Mouse (Mus musculus) neural tube, embryonic 12.5 days (tissue): ENCODE measurements around the gene Nfic. TPM values are rescaled to one million over a fixed set of nuclear protein-coding genes. Genes with fewer than 3 reads are reported as not detected.
A peak's percentile ranks its signal among the peaks of the same experiment; 100 is the strongest.

Source experiments
- ATAC-seq: fragments of 200-750 bp; cut with Nextera tagmentation; 2 replicates; pipeline ENCODE4 v1.8.0; 2017; ENCODE audit warnings: low read depth, mild to moderate bottlenecking, moderate TSS enrichment, moderate library complexity; ENCODE audit not compliant: low FRiP score
- H3K27ac ChIP-seq: fragments of 300-500 bp; sonication (generic); 2 replicates; pipeline ENCODE4 v1.5.1; 2016
- H3K27me3 ChIP-seq: fragments of 300-500 bp; sonication (generic); replicated peaks from 2 replicates; pipeline ENCODE4 v1.6.1; 2016; ENCODE audit warnings: mild to moderate bottlenecking
- H3K36me3 ChIP-seq: fragments of 300-500 bp; sonication (generic); 2 replicates; pipeline ENCODE4 v1.6.1; 2016; ENCODE audit warnings: mild to moderate bottlenecking
- H3K4me1 ChIP-seq: fragments of 300-500 bp; sonication (generic); 2 replicates; pipeline ENCODE4 v1.6.1; 2016
- H3K4me2 ChIP-seq: fragments of 300-500 bp; sonication (generic); replicated peaks from 2 replicates; pipeline ENCODE4 v1.6.1; 2016; ENCODE audit warnings: mild to moderate bottlenecking
- H3K4me3 ChIP-seq: fragments of 300-500 bp; sonication (generic); 2 replicates; pipeline ENCODE4 v1.5.1; 2016
- H3K9ac ChIP-seq: fragments of 300-500 bp; sonication (generic); 2 replicates; pipeline ENCODE4 v1.6.1; 2016; ENCODE audit warnings: mild to moderate bottlenecking
- H3K9me3 ChIP-seq: fragments of 300-500 bp; sonication (generic); 2 replicates; pipeline ENCODE4 v1.6.1; 2016; ENCODE audit warnings: mild to moderate bottlenecking
- WGBS: fragments of 180-500 bp; shearing (Covaris S2); methylation state at CpG from one replicate; pipeline ENCODE4 v1.1.7; 2016; 5-methylcytosine and 5-hydroxymethylcytosine counted together
- polyA plus RNA-seq: library from polyadenylated mRNA; unstranded; fragments of >200 nt; fragmentation: Nextera tagmentation; extraction: Ambion mirVana; gene quantifications from 2 replicates; pipeline ENCODE4 v1.2.1, GENCODE M21; 2016

Gene Nfic
- polyA plus RNA-seq, 1 experiment from 2014 or later, result 22.2 TPM

DNA sequence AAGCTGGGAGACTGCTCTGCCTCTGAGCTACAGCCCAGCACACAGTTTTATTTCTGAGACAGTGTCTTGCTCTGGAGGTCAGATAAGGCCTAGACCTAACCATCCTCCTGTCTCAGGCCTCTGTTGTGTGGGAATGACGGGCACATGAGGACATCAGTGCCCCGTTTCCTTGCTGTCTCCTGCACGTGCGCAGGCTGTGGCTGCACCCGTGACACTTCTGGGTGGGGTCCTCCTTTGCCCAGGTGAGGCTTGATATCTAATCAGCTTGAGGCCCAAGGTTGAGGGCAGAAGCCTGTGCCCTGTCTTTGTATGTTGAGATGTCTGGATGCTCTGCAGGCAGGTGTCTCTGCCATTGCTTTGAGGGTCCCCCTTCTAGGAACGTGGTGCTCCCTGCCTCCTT lies 63.2 kb downstream of the Nfic start:
- peaks cover 34% of the 10 kb centered on the region for H3K4me1 ChIP-seq
- H3K4me3 ChIP-seq, result no peak overlapping the region

DNA sequence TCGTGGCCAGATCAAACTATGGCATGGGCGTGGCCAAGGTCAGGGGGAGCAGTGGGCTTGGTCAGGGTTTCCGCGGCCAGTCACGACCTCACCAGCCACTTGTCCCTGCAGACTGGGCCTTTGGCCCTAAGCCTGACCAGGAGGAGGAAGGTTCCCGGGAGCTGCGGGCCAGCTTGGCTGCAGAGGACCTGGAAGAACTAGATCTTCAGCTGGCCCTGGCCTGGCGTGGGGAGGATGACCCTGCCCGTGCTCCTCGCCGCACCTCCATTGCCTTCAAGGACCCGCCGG lies 64.8 kb downstream of the Nfic start:
- no peak overlapping the region for H3K27ac ChIP-seq
- no peaks in the 10 kb centered on the region for H3K9me3 ChIP-seq
- no peak overlapping the region for H3K9ac ChIP-seq
- WGBS, result 90% methylated on average over 13 of the region's 13 CpGs
- no peak overlapping the region for H3K4me2 ChIP-seq
- no peak for ATAC-seq
- no peaks in the 10 kb centered on the region for H3K27me3 ChIP-seq
- no peak overlapping the region for H3K4me3 ChIP-seq
- H3K4me1 ChIP-seq, result peaks cover 28% of the 10 kb centered on the region
- peaks cover 30% of the 10 kb centered on the region for H3K36me3 ChIP-seq

More for the DNA sequence above, 63.2 kb downstream of the Nfic start:
- Histone ChIP-seq H3K27ac (no peak overlapping the region), H3K4me2 (no peak overlapping the region), H3K27me3 (no peaks in the 10 kb centered on the region), H3K9ac (no peak overlapping the region), H3K9me3 (no peaks in the 10 kb centered on the region), H3K36me3 (peaks cover 14% of the 10 kb centered on the region)
- 86% methylated on average over 6 of the region's 6 CpGs for WGBS
- no peak for ATAC-seq

DNA sequence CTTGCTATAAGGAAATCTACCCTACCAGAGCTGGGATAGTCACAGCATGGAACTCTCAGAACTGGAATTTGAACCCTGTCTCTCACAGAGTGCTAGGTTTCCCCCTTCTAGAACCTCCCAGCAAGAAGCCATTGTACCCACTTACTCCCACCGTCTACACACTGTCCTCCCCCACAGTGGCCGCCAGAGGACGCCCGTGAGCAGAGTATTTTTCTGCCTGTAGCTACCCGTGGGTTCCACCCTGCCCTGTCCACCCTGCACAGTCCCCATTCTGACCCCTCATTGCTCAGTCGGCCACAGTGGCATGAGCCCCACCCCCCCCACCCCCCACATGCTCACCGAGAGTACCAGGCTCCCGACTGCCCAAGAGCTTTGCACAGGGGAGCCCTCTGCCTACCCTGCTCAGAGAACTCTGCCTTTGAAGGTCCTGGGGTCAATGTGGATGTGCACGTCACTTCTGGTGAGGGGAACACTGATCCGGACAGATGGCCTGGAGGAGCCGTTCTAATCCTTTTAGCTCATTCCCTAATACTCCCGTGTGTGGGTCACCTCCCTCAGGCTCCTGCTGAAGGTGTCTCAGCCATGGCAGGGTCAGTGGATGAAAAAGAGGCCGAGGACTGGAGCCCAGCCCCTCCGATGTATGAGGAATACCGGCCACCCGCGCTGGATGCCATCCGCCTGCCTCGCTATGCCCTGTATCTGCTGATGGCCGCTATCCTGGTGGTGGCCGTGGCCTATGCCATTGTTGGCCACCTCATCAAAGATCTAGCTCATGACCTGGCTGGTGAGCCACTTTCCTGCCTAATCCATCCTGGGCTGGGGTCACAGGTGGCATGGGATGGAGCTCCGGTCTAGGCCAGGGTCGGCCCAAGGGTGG lies 65.4 kb downstream of the Nfic start:
- no peak overlapping the region for H3K4me3 ChIP-seq
- ATAC-seq, result peak; percentile 59
- 0 out of 2 replicates have a peak overlapping the region, but pooled peaks have one; percentile 37 for H3K27ac ChIP-seq
- H3K27me3 ChIP-seq, result no peaks in the 10 kb centered on the region
- WGBS, result 61% methylated on average over 23 of the region's 23 CpGs
- H3K9me3 ChIP-seq, result no peaks in the 10 kb centered on the region
- H3K4me1 ChIP-seq, result peaks cover 34% of the 10 kb centered on the region
- H3K4me2 ChIP-seq, result no peak overlapping the region
- peaks cover 30% of the 10 kb centered on the region for H3K36me3 ChIP-seq
- no peak overlapping the region for H3K9ac ChIP-seq

DNA sequence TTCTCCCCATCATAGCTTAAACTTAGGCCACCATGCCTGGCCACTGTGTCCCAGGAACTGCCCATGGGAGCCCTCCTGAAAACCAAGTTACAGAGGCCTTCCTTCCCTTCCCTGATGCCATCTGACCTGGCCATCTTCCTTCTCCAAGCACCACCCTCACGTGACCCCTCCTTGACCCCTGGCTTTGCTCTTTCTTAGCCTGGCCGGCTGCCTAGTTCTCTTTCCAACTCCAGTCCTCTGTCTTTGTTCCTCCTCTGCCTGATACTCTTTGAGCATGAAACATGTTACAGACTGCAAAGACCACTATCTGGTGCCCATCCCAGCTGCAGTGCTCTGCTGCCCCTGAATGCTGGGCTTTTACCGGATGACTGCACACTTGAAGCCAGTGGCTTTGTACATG lies 66.1 kb downstream of the Nfic start:
- no peak overlapping the region for H3K4me2 ChIP-seq

DNA sequence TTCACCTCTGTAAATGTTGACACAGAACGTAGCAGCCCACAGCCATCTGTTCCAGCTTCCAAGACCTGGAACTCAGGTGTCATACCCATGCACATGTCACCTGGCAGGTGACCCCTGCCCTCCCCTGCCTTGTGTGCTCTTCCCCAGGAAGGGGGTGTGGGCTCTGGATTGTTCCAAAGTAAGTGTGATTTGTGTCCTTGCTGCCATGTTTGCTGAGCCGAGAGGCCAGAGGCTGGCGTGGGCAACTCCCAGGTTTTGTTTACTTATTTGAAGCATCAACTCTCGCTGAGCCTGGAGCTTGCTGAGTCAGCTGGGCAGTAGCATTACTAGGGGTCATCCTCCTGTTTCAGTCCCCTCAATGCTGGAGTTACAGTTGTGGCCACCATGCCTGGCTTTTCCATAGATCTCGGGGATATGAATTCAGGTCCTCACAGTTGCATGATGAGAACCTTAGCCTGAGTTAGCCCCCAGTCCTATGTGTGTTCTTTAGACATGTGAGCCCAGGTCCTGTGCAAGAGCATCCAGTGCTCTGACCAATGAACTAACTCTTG lies 66.9 kb downstream of the Nfic start, which contains the start of gene Gm48552:
Gm48552 (plus strand) TSS at position 501 of the 551 bp plus-strand sequence.
- Histone ChIP-seq H3K9me3 (no peaks in the 10 kb centered on the region), H3K4me2 (no peak within 1 kb of the TSS), H3K9ac (0 out of 2 replicates have a peak within 1 kb of the TSS, but pooled peaks have one; percentile 17), H3K27ac (0 out of 2 replicates have a peak within 1 kb of the TSS, but pooled peaks have one; percentile 37), H3K4me3 (no peak within 1 kb of the TSS), H3K27me3 (no peaks in the 10 kb centered on the region), H3K36me3 (peaks cover 30% of the 10 kb centered on the region), H3K4me1 (peaks cover 32% of the 10 kb centered on the region)
- ATAC-seq, result no peak
- 87% methylated on average over 5 of the region's 5 CpGs for WGBS

More for the DNA sequence above, 66.1 kb downstream of the Nfic start:
- Histone ChIP-seq H3K4me3 (no peak overlapping the region), H3K27ac (0 out of 2 replicates have a peak overlapping the region, but pooled peaks have one; percentile 37), H3K9me3 (no peaks in the 10 kb centered on the region), H3K4me1 (peaks cover 37% of the 10 kb centered on the region), H3K36me3 (peaks cover 30% of the 10 kb centered on the region), H3K9ac (no peak overlapping the region), H3K27me3 (no peaks in the 10 kb centered on the region)
- 48% methylated on average over 3 of the region's 3 CpGs for WGBS
- no peak for ATAC-seq

DNA sequence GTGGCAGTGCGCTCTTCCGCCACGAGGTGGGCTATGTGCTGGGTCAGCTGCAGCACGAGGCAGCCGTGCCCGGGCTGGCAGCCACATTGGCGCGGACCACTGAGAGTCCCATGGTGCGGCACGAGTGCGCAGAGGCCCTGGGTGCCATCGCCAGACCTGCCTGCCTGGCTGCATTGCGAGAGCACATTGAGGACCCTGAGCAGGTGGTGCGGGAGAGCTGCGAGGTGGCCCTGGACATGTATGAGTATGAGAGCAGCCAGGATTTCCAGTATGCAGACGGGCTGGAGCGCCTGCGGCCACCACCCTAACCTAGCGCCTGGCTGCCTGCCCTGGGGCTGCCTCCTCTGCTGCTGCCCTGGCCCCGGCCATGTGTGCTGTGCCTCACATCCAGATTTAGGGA lies 67.7 kb downstream of the Nfic start:
- Histone ChIP-seq H3K27ac (no peak overlapping the region), H3K36me3 (peaks cover 30% of the 10 kb centered on the region), H3K9me3 (no peaks in the 10 kb centered on the region), H3K4me1 (peaks cover 24% of the 10 kb centered on the region), H3K27me3 (no peaks in the 10 kb centered on the region), H3K9ac (0 out of 2 replicates have a peak overlapping the region, but pooled peaks have one; percentile 17), H3K4me3 (no peak overlapping the region), H3K4me2 (no peak overlapping the region)
- WGBS, result 96% methylated on average over 20 of the region's 20 CpGs
- ATAC-seq, result no peak

DNA sequence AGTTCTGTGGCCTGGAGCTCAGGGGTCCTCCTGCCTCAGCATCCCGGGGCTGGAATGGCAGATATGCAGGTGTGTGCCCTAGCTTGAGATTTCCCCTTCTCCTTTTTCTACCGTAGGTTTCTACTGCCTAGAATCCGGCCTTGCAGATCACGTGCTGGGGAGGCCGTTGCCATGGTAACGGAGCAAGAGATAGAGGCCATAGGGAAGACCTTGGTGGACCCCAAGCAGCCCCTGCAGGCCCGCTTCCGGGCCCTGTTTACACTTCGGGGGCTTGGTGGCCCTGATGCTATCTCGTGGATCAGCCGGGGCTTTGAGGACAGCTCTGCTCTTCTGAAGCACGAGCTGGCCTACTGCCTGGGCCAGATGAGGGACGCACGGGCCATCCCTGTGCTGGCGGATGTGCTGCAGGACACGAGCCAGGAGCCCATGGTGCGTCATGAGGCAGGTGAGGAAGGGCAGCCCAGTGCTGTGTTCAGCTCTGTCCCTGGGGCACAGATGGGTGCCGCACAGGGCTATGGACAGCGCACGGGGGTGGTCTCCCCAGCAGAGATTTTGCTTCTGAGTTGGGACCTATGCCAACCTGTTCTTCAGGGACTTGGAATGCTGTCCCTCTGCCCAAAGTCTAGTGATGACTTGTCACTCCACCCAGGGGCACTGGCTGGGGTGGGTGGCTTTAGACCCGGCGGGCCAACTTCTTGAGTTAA lies 69.7 kb downstream of the Nfic start:
- Histone ChIP-seq H3K27me3 (no peaks in the 10 kb centered on the region), H3K36me3 (peaks cover 30% of the 10 kb centered on the region), H3K27ac (no peak overlapping the region), H3K9ac (peak overlapping the region; percentile 73; the same call in 1 of the 2 replicates), H3K4me2 (peak overlapping the region; percentile 95), H3K9me3 (no peaks in the 10 kb centered on the region), H3K4me3 (peak overlapping the region; percentile 74; the same call in 1 of the 2 replicates), H3K4me1 (peaks cover 21% of the 10 kb centered on the region)
- 84% methylated on average over 22 of the region's 22 CpGs for WGBS
- ATAC-seq, result no peak

DNA sequence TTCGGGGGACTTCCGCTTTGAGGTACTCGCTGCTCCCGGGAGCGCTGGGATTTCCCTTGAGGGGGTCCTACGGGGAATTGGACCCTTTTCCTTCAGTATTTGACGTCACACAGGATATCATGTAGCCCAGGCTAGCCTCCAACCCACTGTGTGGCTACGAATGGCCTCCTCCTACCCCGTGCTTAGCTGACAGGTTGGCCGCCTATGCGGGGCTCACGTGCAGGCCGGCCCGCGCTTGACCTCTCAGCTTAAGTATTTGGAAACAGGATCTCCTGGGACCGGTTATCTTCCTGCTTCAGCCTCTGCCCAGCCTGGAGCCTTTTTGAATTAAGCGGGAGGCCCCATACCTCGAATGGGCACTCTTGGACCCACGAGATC lies 70.8 kb downstream of the Nfic start:
- Histone ChIP-seq H3K27me3 (no peaks in the 10 kb centered on the region), H3K9me3 (no peaks in the 10 kb centered on the region), H3K36me3 (peaks cover 30% of the 10 kb centered on the region), H3K27ac (peak overlapping the region; percentile 51; the same call in 1 of the 2 replicates), H3K4me1 (peaks cover 16% of the 10 kb centered on the region), H3K4me2 (peak overlapping the region; percentile 95), H3K9ac (peak overlapping the region; percentile 73), H3K4me3 (peak overlapping the region; percentile 74)
- ATAC-seq, result peak; percentile 23; the same call in 1 of the 2 replicates
- 1% methylated on average over 19 of the region's 19 CpGs for WGBS

DNA sequence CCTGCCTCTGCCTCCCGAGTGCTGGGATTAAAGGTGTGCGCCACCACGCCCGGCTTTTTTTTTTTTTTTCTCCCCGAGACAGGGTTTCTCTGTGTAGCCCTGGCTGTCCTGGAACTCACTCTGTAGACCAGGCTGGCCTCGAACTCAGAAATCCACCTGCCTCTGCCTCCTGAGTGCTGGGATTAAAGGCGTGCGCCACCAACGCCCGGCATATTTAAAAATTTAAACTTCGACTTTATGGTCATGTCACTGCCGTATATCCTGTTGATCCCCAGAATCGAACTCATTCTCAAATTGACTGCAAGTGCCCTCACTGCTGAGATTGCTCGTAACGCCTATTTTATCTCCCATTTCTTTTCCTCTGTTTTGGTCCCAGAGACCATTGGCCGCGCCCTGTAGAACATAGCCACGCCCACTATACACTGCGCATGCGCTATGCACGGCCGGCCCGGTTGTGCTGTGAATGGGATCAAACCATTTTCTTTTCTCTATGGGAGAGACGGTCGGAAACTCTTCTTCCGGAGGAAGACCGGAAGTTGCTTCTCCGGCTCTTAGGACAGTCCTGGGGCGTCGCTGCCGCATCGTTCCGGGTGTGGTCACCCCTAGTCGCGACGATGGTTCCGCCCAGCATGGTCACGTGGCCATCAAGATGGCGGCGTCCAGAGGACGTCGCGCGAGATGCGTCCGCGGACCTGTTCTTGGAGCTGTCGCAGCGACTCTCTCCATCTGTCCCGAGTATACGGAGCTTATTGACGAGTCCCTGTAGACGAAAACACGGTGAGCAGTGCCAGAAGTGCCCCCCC lies 71.4 kb downstream of the Nfic start, which contains the start of the genes Dohh and Gm48551:
Dohh (plus strand) TSS at position 627 of the 803 bp plus-strand sequence.
Gm48551 (plus strand) TSS at position 665 of the 803 bp plus-strand sequence.
- Histone ChIP-seq H3K27me3 (no peaks in the 10 kb centered on the region), H3K27ac (peak within 1 kb of the TSS; percentile 51; the same call in 1 of the 2 replicates), H3K9me3 (no peaks in the 10 kb centered on the region), H3K4me3 (peak within 1 kb of the TSS; percentile 74), H3K36me3 (peaks cover 30% of the 10 kb centered on the region), H3K9ac (peak within 1 kb of the TSS; percentile 73), H3K4me1 (peaks cover 16% of the 10 kb centered on the region), H3K4me2 (peak within 1 kb of the TSS; percentile 95)
- peak; percentile 94 for ATAC-seq
- 10% methylated on average over 54 of the region's 54 CpGs for WGBS

DNA sequence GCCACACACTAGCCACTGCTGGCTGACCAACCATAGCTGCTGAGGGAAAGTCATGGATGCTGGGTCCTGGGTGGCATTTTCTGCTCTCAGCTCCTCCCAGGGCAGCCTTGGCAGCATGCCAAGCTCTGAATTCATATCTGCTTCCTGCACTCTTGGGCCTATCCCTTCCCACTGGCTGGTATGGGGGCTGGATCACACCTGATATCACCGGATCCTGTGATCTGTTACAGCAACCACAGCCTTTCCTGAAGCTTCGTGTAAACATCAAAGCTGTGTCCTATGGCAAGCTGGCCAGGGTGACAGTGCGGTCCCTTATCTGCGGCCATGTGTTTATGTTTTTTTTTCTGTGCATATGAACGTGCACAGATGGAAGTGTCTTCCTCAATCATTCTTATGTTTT lies 73.4 kb downstream of the Nfic start:
- Histone ChIP-seq H3K4me2 (no peak overlapping the region), H3K4me1 (peaks cover 25% of the 10 kb centered on the region), H3K4me3 (no peak overlapping the region), H3K9ac (no peak overlapping the region), H3K9me3 (no peaks in the 10 kb centered on the region), H3K27me3 (no peaks in the 10 kb centered on the region), H3K36me3 (peaks cover 14% of the 10 kb centered on the region), H3K27ac (no peak overlapping the region)
- ATAC-seq, result no peak
- 82% methylated on average over 5 of the region's 5 CpGs for WGBS

DNA sequence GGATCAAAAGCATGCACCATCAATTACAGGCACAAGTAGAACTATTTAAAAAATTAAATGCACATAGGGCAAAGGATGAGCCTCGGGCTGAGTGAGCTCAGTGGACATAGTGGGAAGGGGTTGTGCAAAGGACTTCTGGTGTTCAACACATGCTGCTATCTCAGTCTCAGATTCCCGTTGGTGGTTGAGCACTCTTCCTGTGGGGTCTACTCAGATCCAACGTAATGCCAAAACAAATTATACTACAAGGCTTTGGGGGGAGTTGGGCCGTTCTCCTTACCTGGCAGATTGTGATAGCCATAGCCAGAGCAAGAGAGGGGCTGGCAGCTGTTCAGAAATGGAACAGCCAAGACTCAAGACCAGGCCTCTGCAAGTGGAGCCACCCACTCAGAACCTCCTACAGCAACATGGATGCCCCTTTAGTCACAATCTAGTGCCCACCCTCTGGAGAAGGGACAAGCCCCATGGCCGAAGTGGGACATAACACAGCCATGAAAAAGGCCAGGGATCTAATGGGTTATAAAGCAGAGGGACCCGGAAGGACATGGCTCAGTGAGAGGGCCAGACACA lies 75.5 kb downstream of the Nfic start:
- no peak for ATAC-seq
- WGBS, result 94% methylated on average over 6 of the region's 6 CpGs
- Histone ChIP-seq H3K27me3 (no peaks in the 10 kb centered on the region), H3K9me3 (no peaks in the 10 kb centered on the region), H3K4me2 (no peak overlapping the region), H3K4me3 (no peak overlapping the region), H3K9ac (no peak overlapping the region), H3K27ac (no peak overlapping the region), H3K4me1 (peaks cover 22% of the 10 kb centered on the region), H3K36me3 (peaks cover 5% of the 10 kb centered on the region)
